Mouse (Mus musculus) bone marrow, adult 2 months (tissue): ENCODE measurements around the gene Tspan8.

Source experiments
- CTCF ChIP-seq: fragments of 200-500 bp; IDR thresholded peaks from 2 replicates; pipeline ENCODE4 v1.5.1; 2011; ENCODE audit warnings: low read length, control low read depth; ENCODE audit not compliant: control insufficient read depth, insufficient read depth
- POLR2A ChIP-seq: fragments of 200-500 bp; IDR thresholded peaks from 2 replicates; pipeline ENCODE4 v1.6.1; 2011; ENCODE audit warnings: low read depth, mild to moderate bottlenecking, control low read depth, low read length, borderline replicate concordance; ENCODE audit not compliant: control insufficient read depth

DNA sequence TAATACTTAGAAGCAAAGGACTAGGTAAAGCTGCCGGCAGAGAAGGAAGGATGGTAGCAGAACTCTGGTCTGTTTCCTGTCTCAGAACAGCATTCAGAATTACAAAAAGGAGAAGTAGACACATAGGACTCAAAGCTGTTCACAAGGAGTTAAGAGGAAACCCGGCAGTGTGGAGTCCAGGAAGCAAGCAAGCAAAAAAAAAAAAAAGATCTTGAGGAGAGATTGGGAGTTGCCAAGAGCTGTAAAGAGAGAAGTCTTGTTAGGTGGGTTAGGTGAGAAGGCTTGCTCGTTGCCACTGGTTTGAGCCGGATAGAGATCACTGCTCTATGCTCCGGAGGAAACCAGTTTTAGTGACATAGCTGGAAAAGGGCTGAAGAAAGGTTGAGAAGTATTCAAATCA is 10.6 kb upstream of the Tspan8 start:
- TF ChIP-seq CTCF (no peak), POLR2A (no peak)
